ENCODE assay signal across 8 mouse cellular contexts in genomic region chr3:95133176-95133575, GRCm38 (mm10). TPM values are rescaled to one million over a fixed set of nuclear protein-coding genes. Genes with fewer than 3 reads are reported as not detected.
A peak's percentile ranks its signal among the peaks of the same experiment; 100 is the strongest.
DNase-seq lines count a peak whose midpoint lies in the region; ATAC-seq and TF ChIP-seq lines count a peak whose summit lies in the region.

No protein-coding gene starts in this region.

- no peak for TF ChIP-seq CTCF in G1E (IDR thresholded peaks at IDR 0.05; ENCODE audit: low read depth, low read length)

- 53% methylated on average over 11 of the region's 11 CpGs for WGBS in heart, embryonic 13.5 days
- WGBS in heart, embryonic 16.5 days, result 48% methylated on average over 11 of the region's 11 CpGs
- 40% methylated on average over 9 of the region's 11 CpGs for WGBS in macrophage (ENCODE audit: missing documents)

- ATAC-seq in heart, embryonic 13.5 days (ENCODE audit: extremely low read depth, insufficient number of reproducible peaks, low FRiP score, low TSS enrichment), result no peak
- no peak for ATAC-seq in G1E (ENCODE audit: extremely low read depth, insufficient number of reproducible peaks, low FRiP score, poor library complexity, severe bottlenecking)
- no peak for ATAC-seq in heart, embryonic 16.5 days (replicated peaks; ENCODE audit: extremely low read depth, insufficient read depth, low FRiP score)

- H3K36me3 ChIP-seq in heart, embryonic 13.5 days, result peaks cover 40% of the 10 kb centered on the region
- H3K36me3 ChIP-seq in G1E (replicated peaks), result peaks cover 62% of the 10 kb centered on the region
- H3K36me3 ChIP-seq in heart, embryonic 16.5 days (ENCODE audit: control insufficient read depth, insufficient read depth), result peaks cover 8% of the 10 kb centered on the region
- peaks cover 29% of the 10 kb centered on the region; the same call in 1 of the 2 replicates for H3K36me3 ChIP-seq in macrophage (ENCODE audit: inconsistent target)

- no peaks in the 10 kb centered on the region for H3K27me3 ChIP-seq in heart, embryonic 13.5 days (replicated peaks)
- no peaks in the 10 kb centered on the region for H3K27me3 ChIP-seq in G1E (ENCODE audit: insufficient read depth, low read length)
- no peaks in the 10 kb centered on the region for H3K27me3 ChIP-seq in heart, embryonic 16.5 days (ENCODE audit: control insufficient read depth, insufficient read depth, low read length)

- H3K9me3 ChIP-seq in heart, embryonic 13.5 days, result no peaks in the 10 kb centered on the region
- no peaks in the 10 kb centered on the region for H3K9me3 ChIP-seq in G1E (replicated peaks)
- H3K9me3 ChIP-seq in heart, embryonic 16.5 days (replicated peaks; ENCODE audit: control insufficient read depth, low read length), result no peaks in the 10 kb centered on the region

- peak overlapping the region; percentile 90 for H3K9ac ChIP-seq in heart, embryonic 13.5 days
- peak overlapping the region; percentile 81 for H3K9ac ChIP-seq in heart, embryonic 16.5 days (ENCODE audit: low read length)

- H3K4me2 ChIP-seq in heart, embryonic 13.5 days, result peak overlapping the region; percentile 87
- peak overlapping the region; percentile 90 for H3K4me2 ChIP-seq in heart, embryonic 16.5 days (ENCODE audit: low read depth, low read length)

- peaks cover 20% of the 10 kb centered on the region for H3K79me2 ChIP-seq in macrophage (ENCODE audit: inconsistent target)

- H3K4me3 ChIP-seq in heart, embryonic 13.5 days, result peak overlapping the region; percentile 73
- H3K4me3 ChIP-seq in G1E (ENCODE audit: low read depth, low read length) (peak overlapping the region; percentile 72), macrophage (ENCODE audit: inconsistent target) (peak overlapping the region; percentile 83)
- peak overlapping the region; percentile 89 for H3K4me3 ChIP-seq in heart, embryonic 16.5 days (ENCODE audit: low read length)

- peak overlapping the region; percentile 79 for H3K27ac ChIP-seq in heart, embryonic 13.5 days (replicated peaks)
- H3K27ac ChIP-seq in heart, embryonic 16.5 days (ENCODE audit: low read length), result peak overlapping the region; percentile 84; the same call in 1 of the 2 replicates
- peak overlapping the region; percentile 71 for H3K27ac ChIP-seq in macrophage

- peaks cover 22% of the 10 kb centered on the region for H3K4me1 ChIP-seq in heart, embryonic 13.5 days
- peaks cover 40% of the 10 kb centered on the region for H3K4me1 ChIP-seq in G1E (ENCODE audit: insufficient read depth, low read depth, low read length)
- peaks cover 17% of the 10 kb centered on the region for H3K4me1 ChIP-seq in heart, embryonic 16.5 days (ENCODE audit: control insufficient read depth, insufficient read depth, low read length)

- DNase-seq in heart, adult 8-10 months (ENCODE audit: low spot score), result no peak
- no peak for DNase-seq in G1E (ENCODE audit: low spot score)
- no peak for DNase-seq in layer of hippocampus, postnatal 25 days (ENCODE audit: extremely low spot score in 1 of 2, low spot score in 1 of 2)
- DNase-seq in retina, embryonic 14.5 days (ENCODE audit: low spot score), result no peak
- no peak for DNase-seq in adrenal gland, postnatal 36 days

RNA-seq across cellular contexts. Expression of gene Scnm1, which starts 0.6 kb away (rescaled TPM):
- polyA plus RNA-seq in heart, embryonic 13.5 days (2015; fragmentation: Nextera tagmentation; extraction: Ambion mirVana), result 51.7 and 54.2 TPM in 2 replicates
- 10 to 100 TPM; 29.0 to 39.4 (median 33.2) TPM for total RNA-seq in heart, adult 8-10 months (2022)
- total RNA-seq in G1E (2014; fragmentation: Nextera tagmentation) (85.9 and 107 TPM in 2 replicates), G1E (2017) (76.8 and 81.5 TPM in 2 replicates)
- polyA plus RNA-seq in G1E (2012) (7.1 and 8.2 TPM in 2 replicates), macrophage (2018) (24.9 to 62.9 TPM (median 34.6 TPM) in 3 replicates)
- 54.1 and 59.2 TPM in 2 replicates for polyA plus RNA-seq in heart, embryonic 16.5 days (2015; fragmentation: Nextera tagmentation; extraction: Ambion mirVana)
- 100 to 1,000 TPM in 2 of 26 experiments, 10 to 100 TPM in 24; 25.3 to 107 (median 69.8) TPM for total RNA-seq in macrophage (2018; cell fraction: chromatin; rRNA removed)
- 10 to 100 TPM; 16.7 to 49.0 (median 36.7) TPM for total RNA-seq in macrophage (2018; cell fraction: cytosol; rRNA removed)
- 100 to 1,000 TPM in 2 of 26 experiments, 10 to 100 TPM in 24; 33.6 to 120 (median 51.4) TPM for total RNA-seq in macrophage (2018; cell fraction: nucleus; rRNA removed)
- total RNA-seq in layer of hippocampus, postnatal 25 days (2021), result 10 to 100 TPM; 43.1 to 48.2 TPM
- total RNA-seq in adrenal gland, postnatal 36 days (2021), result 10 to 100 TPM; 33.8 to 35.4 TPM

RNA-seq across cellular contexts. Expression of gene Lysmd1, which starts 0.7 kb away (rescaled TPM):
- polyA plus RNA-seq in heart, embryonic 13.5 days (2015; fragmentation: Nextera tagmentation; extraction: Ambion mirVana), result 8.8 and 9.8 TPM in 2 replicates
- 1 to 10 TPM; 4.8 to 5.4 (median 5.0) TPM for total RNA-seq in heart, adult 8-10 months (2022)
- 5.9 and 7.0 TPM in 2 replicates for total RNA-seq in G1E (2014; fragmentation: Nextera tagmentation)
- 10.7 and 11.1 TPM in 2 replicates for total RNA-seq in G1E (2017)
- polyA plus RNA-seq in G1E (2012), result 5.6 and 7.4 TPM in 2 replicates
- 9.7 and 11.3 TPM in 2 replicates for polyA plus RNA-seq in heart, embryonic 16.5 days (2015; fragmentation: Nextera tagmentation; extraction: Ambion mirVana)
- 1 to 10 TPM in 18 of 26 experiments, under 1 TPM in 5, not detected in 3; 0.29 to 8.3 (median 2.8) TPM for total RNA-seq in macrophage (2018; cell fraction: chromatin; rRNA removed)
- total RNA-seq in macrophage (2018; cell fraction: cytosol; rRNA removed), result 1 to 10 TPM; 1.3 to 8.3 (median 6.0) TPM
- 10 to 100 TPM in 4 of 26 experiments, 1 to 10 TPM in 21, under 1 TPM in 1; 0.76 to 12.4 (median 4.7) TPM for total RNA-seq in macrophage (2018; cell fraction: nucleus; rRNA removed)
- 3.6 to 5.0 TPM (median 5.0 TPM) in 3 replicates for polyA plus RNA-seq in macrophage (2018)
- total RNA-seq in layer of hippocampus, postnatal 25 days (2021), result 10 to 100 TPM; 16.5 to 18.4 TPM
- total RNA-seq in adrenal gland, postnatal 36 days (2021), result 1 to 10 TPM; 8.3 to 9.7 TPM

RNA-seq across cellular contexts. Expression of gene Tmod4, which starts 8.9 kb away (rescaled TPM):
- 0.82 and 1.4 TPM in 2 replicates for polyA plus RNA-seq in heart, embryonic 13.5 days (2015; fragmentation: Nextera tagmentation; extraction: Ambion mirVana)
- 10 to 100 TPM; 35.7 to 43.4 (median 39.0) TPM for total RNA-seq in heart, adult 8-10 months (2022)
- total RNA-seq in G1E (2014; fragmentation: Nextera tagmentation) (9.9 and 11.7 TPM in 2 replicates), G1E (2017) (3.3 and 4.5 TPM in 2 replicates)
- polyA plus RNA-seq in G1E (2012) (0.17 and 0.22 TPM in 2 replicates), macrophage (2018) (not detected in 3 replicates)
- polyA plus RNA-seq in heart, embryonic 16.5 days (2015; fragmentation: Nextera tagmentation; extraction: Ambion mirVana), result 1.9 TPM in 2 replicates
- total RNA-seq in macrophage (2018; cell fraction: chromatin; rRNA removed), result 1 to 10 TPM in 8 of 26 experiments, under 1 TPM in 5, not detected in 13; 0.66 to 2.5 (median 1.2) TPM
- total RNA-seq in macrophage (2018; cell fraction: cytosol; rRNA removed), result under 1 TPM in 1 of 26 experiments, not detected in 25; 0.28 TPM
- 1 to 10 TPM in 6 of 26 experiments, under 1 TPM in 3, not detected in 17; 0.48 to 1.9 (median 1.1) TPM for total RNA-seq in macrophage (2018; cell fraction: nucleus; rRNA removed)
- under 1 TPM; 0.76 to 0.94 TPM for total RNA-seq in layer of hippocampus, postnatal 25 days (2021)
- 1 to 10 TPM in 1 of 2 experiments, under 1 TPM in 1; 0.66 to 1.4 TPM for total RNA-seq in adrenal gland, postnatal 36 days (2021)

RNA-seq across cellular contexts. Expression of gene Tnfaip8l2, which starts 9.0 kb away (rescaled TPM):
- 2.1 and 2.8 TPM in 2 replicates for polyA plus RNA-seq in heart, embryonic 13.5 days (2015; fragmentation: Nextera tagmentation; extraction: Ambion mirVana)
- total RNA-seq in heart, adult 8-10 months (2022), result 1 to 10 TPM in 3 of 4 experiments, under 1 TPM in 1; 0.62 to 1.9 (median 1.5) TPM
- total RNA-seq in G1E (2014; fragmentation: Nextera tagmentation) (not detected in 2 replicates), G1E (2017) (0.16 TPM in 1 of 2 replicates, not detected in the other)
- polyA plus RNA-seq in G1E (2012) (not detected in 2 replicates), macrophage (2018) (63.7 to 188 TPM (median 64.6 TPM) in 3 replicates)
- polyA plus RNA-seq in heart, embryonic 16.5 days (2015; fragmentation: Nextera tagmentation; extraction: Ambion mirVana), result 3.9 and 4.4 TPM in 2 replicates
- 10 to 100 TPM in 25 of 26 experiments, 1 to 10 TPM in 1; 8.2 to 59.4 (median 20.7) TPM for total RNA-seq in macrophage (2018; cell fraction: chromatin; rRNA removed)
- 100 to 1,000 TPM in 16 of 26 experiments, 10 to 100 TPM in 10; 31.6 to 166 (median 120) TPM for total RNA-seq in macrophage (2018; cell fraction: cytosol; rRNA removed)
- total RNA-seq in macrophage (2018; cell fraction: nucleus; rRNA removed), result 10 to 100 TPM; 19.5 to 81.9 (median 34.4) TPM
- total RNA-seq in layer of hippocampus, postnatal 25 days (2021), result 1 to 10 TPM; 2.1 to 3.1 TPM
- 1 to 10 TPM; 1.8 to 2.1 TPM for total RNA-seq in adrenal gland, postnatal 36 days (2021)

RNA-seq across cellular contexts. Expression of gene Vps72, which starts 22.4 kb away (rescaled TPM):
- 98.9 and 100.0 TPM in 2 replicates for polyA plus RNA-seq in heart, embryonic 13.5 days (2015; fragmentation: Nextera tagmentation; extraction: Ambion mirVana)
- total RNA-seq in heart, adult 8-10 months (2022), result 10 to 100 TPM; 27.9 to 35.3 (median 32.0) TPM
- total RNA-seq in G1E (2014; fragmentation: Nextera tagmentation) (108 and 120 TPM in 2 replicates), G1E (2017) (96.2 and 146 TPM in 2 replicates)
- polyA plus RNA-seq in G1E (2012) (274 and 307 TPM in 2 replicates), macrophage (2018) (43.0 to 54.7 TPM (median 43.9 TPM) in 3 replicates)
- 92.5 and 96.6 TPM in 2 replicates for polyA plus RNA-seq in heart, embryonic 16.5 days (2015; fragmentation: Nextera tagmentation; extraction: Ambion mirVana)
- total RNA-seq in macrophage (2018; cell fraction: chromatin; rRNA removed), result 100 to 1,000 TPM in 1 of 26 experiments, 10 to 100 TPM in 25; 32.5 to 112 (median 50.1) TPM
- 10 to 100 TPM; 31.2 to 55.0 (median 47.8) TPM for total RNA-seq in macrophage (2018; cell fraction: cytosol; rRNA removed)
- total RNA-seq in macrophage (2018; cell fraction: nucleus; rRNA removed), result 10 to 100 TPM; 24.9 to 59.2 (median 37.7) TPM
- total RNA-seq in layer of hippocampus, postnatal 25 days (2021), result 10 to 100 TPM; 46.2 to 50.3 TPM
- total RNA-seq in adrenal gland, postnatal 36 days (2021), result 10 to 100 TPM; 56.1 to 63.3 TPM
